Mouse (Mus musculus): ENCODE data around the gene Creb5. TPM values are rescaled to one million over a fixed set of nuclear protein-coding genes. Genes with fewer than 3 reads are reported as not detected.
A peak's percentile ranks its signal among the peaks of the same experiment; 100 is the strongest.

Creb5 gene
- total RNA-seq, 2 experiments from 2014 or later: 9.3 to 9.4 TPM

- DNase-seq: no peak
- intact Hi-C loops (cut with DNase I): no loop called here
These were observed 397.3 kb downstream of the Creb5 start for GRCm38 (mm10) chr6:53684416-53684815.

GRCm38 (mm10) chr6:53685323-53685722 is 398.3 kb downstream of the Creb5 start:
- intact Hi-C loops (cut with DNase I): no loop called here

GRCm38 (mm10) chr6:53688762-53689477 is 401.9 kb downstream of the Creb5 start:
- no peak for DNase-seq
- intact Hi-C loops (cut with DNase I): no loop called here

More at GRCm38 (mm10) chr6:53685323-53685722, 398.3 kb downstream of the Creb5 start:
- DNase-seq: no peak

- DNase-seq: no peak
- intact Hi-C loops (cut with DNase I): no loop called here
These were observed 403.9 kb downstream of the Creb5 start for GRCm38 (mm10) chr6:53691006-53691405.

- intact Hi-C loops (cut with DNase I): no loop called here
- DNase-seq: no peak
These were observed 408.1 kb downstream of the Creb5 start for GRCm38 (mm10) chr6:53695216-53695615.

- intact Hi-C loops (cut with DNase I): no loop called here
These were observed 409.4 kb downstream of the Creb5 start for GRCm38 (mm10) chr6:53696471-53696870.

GRCm38 (mm10) chr6:53696921-53697320 is 409.9 kb downstream of the Creb5 start:
- no peak for DNase-seq
- intact Hi-C loops (cut with DNase I): no loop called here

More at GRCm38 (mm10) chr6:53696471-53696870, 409.4 kb downstream of the Creb5 start:
- DNase-seq: no peak

GRCm38 (mm10) chr6:53698128-53698749 is 411.2 kb downstream of the Creb5 start:
- no peak for DNase-seq
- intact Hi-C loops (cut with DNase I): no loop called here

- no peak for DNase-seq
- intact Hi-C loops (cut with DNase I): no loop called here
These were observed 417.4 kb downstream of the Creb5 start for GRCm38 (mm10) chr6:53704440-53704839.

- no peak for DNase-seq
- intact Hi-C loops (cut with DNase I): no loop called here
These were observed 419.7 kb downstream of the Creb5 start for GRCm38 (mm10) chr6:53706604-53707330.

GRCm38 (mm10) chr6:53707795-53708194 is 420.7 kb downstream of the Creb5 start:
- no peak for DNase-seq
- intact Hi-C loops (cut with DNase I): no loop called here

- intact Hi-C loops (cut with DNase I): no loop called here
- DNase-seq: no peak
These were observed 422.8 kb downstream of the Creb5 start for GRCm38 (mm10) chr6:53709694-53710442.

GRCm38 (mm10) chr6:53710560-53710959 is 423.5 kb downstream of the Creb5 start:
- intact Hi-C loops (cut with DNase I): no loop called here
- no peak for DNase-seq

- intact Hi-C loops (cut with DNase I): no loop called here
- no peak for DNase-seq
These were observed 426.1 kb downstream of the Creb5 start for GRCm38 (mm10) chr6:53713152-53713551.

GRCm38 (mm10) chr6:53714908-53715321 is 427.8 kb downstream of the Creb5 start:
- intact Hi-C loops (cut with DNase I): no loop called here
- DNase-seq: peak; percentile 52 to 58

GRCm38 (mm10) chr6:53716013-53716412 is 428.9 kb downstream of the Creb5 start:
- intact Hi-C loops (cut with DNase I): no loop called here
- DNase-seq: no peak

GRCm38 (mm10) chr6:53720009-53720408 is 432.9 kb downstream of the Creb5 start:
- intact Hi-C loops (cut with DNase I): loop anchor here (2.0 to 5.0 kb wide), 3 partner anchors 173 to 558 kb away; no protein-coding TSS in a partner anchor
- DNase-seq: no peak

GRCm38 (mm10) chr6:53721595-53721994 is 434.5 kb downstream of the Creb5 start:
- intact Hi-C loops (cut with DNase I): loop anchor here (1.0 to 5.0 kb wide), 4 partner anchors 174 to 559 kb away; no protein-coding TSS in a partner anchor
- peak; percentile 73 to 80 for DNase-seq

- intact Hi-C loops (cut with DNase I): loop anchor here (5.0 kb wide), 2 partner anchors 175 to 560 kb away; no protein-coding TSS in a partner anchor
- DNase-seq: no peak
These were observed 435.6 kb downstream of the Creb5 start for GRCm38 (mm10) chr6:53722694-53723093.

GRCm38 (mm10) chr6:53730487-53730886 is 443.4 kb downstream of the Creb5 start:
- intact Hi-C loops (cut with DNase I): no loop called here
- no peak for DNase-seq
